Mouse (Mus musculus): Measurements from ENCODE around the gene Kif26b. TPM values are rescaled to one million over a fixed set of nuclear protein-coding genes. Genes with fewer than 3 reads are reported as not detected.
A peak's percentile ranks its signal among the peaks of the same experiment; 100 is the strongest.

Kif26b gene
- polyA plus RNA-seq, 1 experiment from 2014 or later: 8.1 TPM

DNA sequence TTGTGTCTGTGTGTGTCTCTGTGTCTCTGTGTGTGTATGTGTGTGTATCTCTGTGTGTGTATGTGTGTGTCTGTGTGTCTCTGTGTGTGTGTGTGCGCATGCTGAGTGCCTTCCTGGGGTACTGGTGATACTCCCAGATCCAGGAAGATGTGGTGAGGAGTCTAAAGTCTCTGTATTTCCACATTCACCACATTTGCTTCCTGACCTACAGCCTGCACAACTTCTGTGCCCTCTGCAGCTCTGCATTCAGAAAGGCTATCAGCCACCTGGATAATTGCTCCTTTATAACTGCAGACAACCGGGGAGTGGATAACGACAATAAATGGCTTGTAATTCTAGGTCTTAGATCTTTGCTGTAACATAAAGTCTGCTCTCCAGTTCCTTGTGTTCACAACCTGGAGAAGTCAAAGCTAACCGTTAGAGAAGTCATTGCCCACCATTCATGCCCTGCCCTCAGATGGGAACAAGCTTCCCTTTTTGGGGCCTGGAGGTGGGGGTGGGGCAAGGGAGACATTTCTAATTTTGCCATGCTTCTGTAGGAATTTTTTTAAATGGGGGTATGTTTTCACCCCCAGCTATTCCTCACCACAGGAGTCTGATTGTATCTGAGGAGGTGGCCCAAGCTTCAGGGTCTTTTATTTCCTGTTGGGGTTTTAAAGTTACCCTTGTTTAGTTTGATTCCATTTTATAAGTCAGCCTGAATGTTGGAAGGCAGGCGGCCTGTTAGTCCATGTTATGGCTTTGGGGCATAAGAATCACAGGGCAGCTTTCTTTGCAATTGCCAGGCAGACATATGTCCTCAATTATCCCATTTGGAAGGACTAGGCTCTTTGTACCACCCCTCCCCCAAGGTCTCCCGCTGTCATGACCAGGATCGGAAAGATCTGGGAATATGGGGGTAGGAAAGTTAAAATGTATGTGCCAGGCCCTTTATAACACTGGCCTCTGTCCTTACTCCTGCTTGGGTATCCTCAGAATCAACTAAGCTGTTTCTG lies 39.9 kb downstream of the Kif26b start:
- no peaks in the 10 kb centered on the region for H3K36me3 ChIP-seq (ENCODE audit: control insufficient read depth, insufficient read depth, low read length)
- DNase-seq (ENCODE audit: low spot score): peak; percentile 71
- no peak for ATAC-seq (ENCODE audit: low read depth)
- no peak overlapping the region for H3K9ac ChIP-seq (ENCODE audit: low read depth, low read length)
- H3K9me3 ChIP-seq (ENCODE audit: control insufficient read depth, low read length): no peaks in the 10 kb centered on the region
- H3K27me3 ChIP-seq (replicated peaks; ENCODE audit: control insufficient read depth, insufficient read depth, low read length): no peaks in the 10 kb centered on the region
- 36% methylated on average over 7 of the region's 7 CpGs for WGBS
- peak overlapping the region; percentile 20; the same call in 1 of the 2 replicates for H3K4me2 ChIP-seq (ENCODE audit: low read depth, low read length)
- peak overlapping the region; percentile 58 for H3K27ac ChIP-seq (replicated peaks; ENCODE audit: low read depth, low read length)
- H3K4me1 ChIP-seq (ENCODE audit: control insufficient read depth, insufficient read depth, low read length): peaks cover 46% of the 10 kb centered on the region
- H3K4me3 ChIP-seq (ENCODE audit: low read depth, low read length): no peak overlapping the region

DNA sequence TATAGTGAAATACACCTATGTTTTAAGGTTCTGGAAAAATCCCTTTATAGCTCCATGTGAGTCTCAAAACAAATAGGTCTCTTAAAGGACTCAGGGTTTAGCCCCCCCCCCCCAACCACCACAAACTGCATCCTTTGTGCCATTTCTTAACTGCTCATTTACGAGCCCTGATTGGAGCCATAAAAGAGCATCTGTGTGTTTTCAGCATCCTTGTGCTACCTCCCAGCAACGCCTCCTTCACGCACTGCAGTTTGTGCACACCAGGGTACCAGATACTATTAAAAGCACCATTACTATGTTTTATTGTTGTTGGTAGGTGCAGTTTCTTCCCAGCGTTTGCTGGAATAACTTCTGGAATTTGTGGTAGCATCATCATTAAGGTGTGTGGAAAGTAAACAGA lies 42.1 kb downstream of the Kif26b start:
- ATAC-seq (ENCODE audit: low read depth) (no peak), DNase-seq (ENCODE audit: low spot score) (no peak)
- H3K4me3 ChIP-seq (ENCODE audit: low read depth, low read length): no peak overlapping the region
- H3K9ac ChIP-seq (ENCODE audit: low read depth, low read length): no peak overlapping the region
- H3K27ac ChIP-seq (replicated peaks; ENCODE audit: low read depth, low read length): no peak overlapping the region
- no peak overlapping the region for H3K4me2 ChIP-seq (ENCODE audit: low read depth, low read length)
- peaks cover 46% of the 10 kb centered on the region for H3K4me1 ChIP-seq (ENCODE audit: control insufficient read depth, insufficient read depth, low read length)
- no peaks in the 10 kb centered on the region for H3K36me3 ChIP-seq (ENCODE audit: control insufficient read depth, insufficient read depth, low read length)
- WGBS: 70% methylated on average over 4 of the region's 4 CpGs
- H3K27me3 ChIP-seq (replicated peaks; ENCODE audit: control insufficient read depth, insufficient read depth, low read length): no peaks in the 10 kb centered on the region
- H3K9me3 ChIP-seq (ENCODE audit: control insufficient read depth, low read length): peaks cover 8% of the 10 kb centered on the region; the same call in 1 of the 2 replicates

DNA sequence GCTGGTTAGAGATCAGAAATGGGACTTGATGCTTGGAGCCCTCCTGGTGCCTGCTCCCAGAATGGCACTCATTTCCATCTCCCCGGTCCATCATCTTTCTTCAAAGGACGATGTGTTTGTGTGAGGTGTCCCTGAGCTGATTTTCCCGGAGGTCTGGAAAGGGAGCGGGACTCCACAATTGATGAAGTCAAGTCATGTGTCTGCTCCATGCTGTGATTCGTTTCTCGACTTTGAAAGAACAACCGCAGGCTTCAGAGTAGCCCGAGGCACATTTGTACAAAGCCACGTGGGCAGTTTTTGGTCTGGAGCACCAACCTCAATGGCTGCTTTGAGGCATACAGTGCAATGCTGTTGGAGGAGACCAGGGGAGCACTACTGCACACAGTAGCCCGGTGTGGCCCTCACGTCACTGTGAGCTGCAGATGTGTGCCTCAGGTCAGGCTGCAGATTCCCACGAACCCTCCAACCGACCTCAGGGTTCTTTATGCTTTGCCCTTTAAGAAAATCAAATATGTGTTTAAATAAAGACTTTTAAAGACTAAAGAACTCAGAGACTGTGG lies 43.0 kb downstream of the Kif26b start:
- no peak for ATAC-seq (ENCODE audit: low read depth)
- DNase-seq (ENCODE audit: low spot score): no peak
- H3K4me1 ChIP-seq (ENCODE audit: control insufficient read depth, insufficient read depth, low read length): peaks cover 42% of the 10 kb centered on the region
- no peak overlapping the region for H3K27ac ChIP-seq (replicated peaks; ENCODE audit: low read depth, low read length)
- WGBS: 31% methylated on average over 13 of the region's 13 CpGs
- no peak overlapping the region for H3K9ac ChIP-seq (ENCODE audit: low read depth, low read length)
- H3K9me3 ChIP-seq (ENCODE audit: control insufficient read depth, low read length): peaks cover 8% of the 10 kb centered on the region; the same call in 1 of the 2 replicates
- no peaks in the 10 kb centered on the region for H3K36me3 ChIP-seq (ENCODE audit: control insufficient read depth, insufficient read depth, low read length)
- no peak overlapping the region for H3K4me3 ChIP-seq (ENCODE audit: low read depth, low read length)
- H3K4me2 ChIP-seq (ENCODE audit: low read depth, low read length): no peak overlapping the region
- H3K27me3 ChIP-seq (replicated peaks; ENCODE audit: control insufficient read depth, insufficient read depth, low read length): no peaks in the 10 kb centered on the region

DNA sequence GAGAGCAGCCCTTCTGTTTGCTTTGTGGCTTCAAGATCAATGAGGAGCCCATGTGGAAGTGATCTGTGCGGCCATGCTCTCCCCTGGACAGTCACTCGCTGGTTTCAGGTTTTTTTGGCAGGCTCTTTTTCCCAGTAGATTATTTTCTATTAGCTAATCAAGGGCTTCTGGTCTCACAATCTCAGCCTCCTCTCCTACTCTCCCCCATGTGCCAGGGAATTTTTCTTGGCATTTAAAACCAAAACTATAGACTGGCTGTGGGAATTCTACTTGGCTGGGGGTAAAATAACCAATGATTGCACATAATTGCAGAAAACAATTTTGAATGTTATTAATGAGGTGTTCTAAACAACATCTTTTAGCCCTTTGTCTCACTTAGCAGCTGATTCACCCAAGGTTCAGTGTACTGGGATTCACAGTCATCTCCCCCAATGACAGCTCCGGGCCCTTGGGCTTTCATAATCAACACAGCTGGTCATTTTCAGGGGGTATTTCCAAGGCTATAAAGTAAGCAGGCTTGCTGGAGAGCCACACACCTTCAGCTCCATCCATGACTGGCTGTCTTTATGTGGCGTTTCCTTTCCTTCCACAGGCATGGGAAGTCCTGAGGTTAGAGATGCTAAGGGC lies 44.6 kb downstream of the Kif26b start:
- H3K36me3 ChIP-seq (ENCODE audit: control insufficient read depth, insufficient read depth, low read length): no peaks in the 10 kb centered on the region
- H3K4me3 ChIP-seq (ENCODE audit: low read depth, low read length): no peak overlapping the region
- no peak overlapping the region; the same call in 1 of the 2 replicates for H3K9ac ChIP-seq (ENCODE audit: low read depth, low read length)
- WGBS: 43% methylated on average over 4 of the region's 4 CpGs
- H3K27ac ChIP-seq (replicated peaks; ENCODE audit: low read depth, low read length): no peak overlapping the region
- H3K4me2 ChIP-seq (ENCODE audit: low read depth, low read length): no peak overlapping the region
- peaks cover 29% of the 10 kb centered on the region for H3K4me1 ChIP-seq (ENCODE audit: control insufficient read depth, insufficient read depth, low read length)
- DNase-seq (ENCODE audit: low spot score) (peak; percentile 29), ATAC-seq (ENCODE audit: low read depth) (no peak)
- H3K9me3 ChIP-seq (ENCODE audit: control insufficient read depth, low read length): peaks cover 8% of the 10 kb centered on the region; the same call in 1 of the 2 replicates
- no peaks in the 10 kb centered on the region for H3K27me3 ChIP-seq (replicated peaks; ENCODE audit: control insufficient read depth, insufficient read depth, low read length)

DNA sequence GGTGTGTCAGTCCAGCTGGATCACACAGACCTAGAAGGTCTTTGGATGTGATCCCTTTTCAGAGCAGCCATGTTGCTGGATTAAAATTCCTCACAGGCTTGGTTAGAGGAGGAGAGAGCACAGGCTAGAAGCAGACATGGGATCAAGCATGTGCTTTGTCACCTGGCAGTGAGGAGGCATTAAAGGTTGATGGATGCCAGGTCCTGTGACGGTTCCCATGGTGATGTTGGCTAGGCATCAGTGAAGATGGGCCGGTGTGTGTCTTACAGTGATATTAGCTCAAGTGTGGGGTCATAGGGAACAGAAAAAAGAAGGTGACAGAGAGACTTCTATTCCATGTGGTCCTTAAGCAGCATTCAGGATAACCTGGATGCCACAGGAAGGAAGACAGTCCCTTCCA lies 46.8 kb downstream of the Kif26b start:
- DNase-seq (ENCODE audit: low spot score) (no peak), ATAC-seq (ENCODE audit: low read depth) (no peak)
- Histone ChIP-seq H3K27ac (replicated peaks; ENCODE audit: low read depth, low read length) (no peak overlapping the region), H3K9ac (ENCODE audit: low read depth, low read length) (no peak overlapping the region), H3K36me3 (ENCODE audit: control insufficient read depth, insufficient read depth, low read length) (no peaks in the 10 kb centered on the region), H3K27me3 (replicated peaks; ENCODE audit: control insufficient read depth, insufficient read depth, low read length) (no peaks in the 10 kb centered on the region), H3K4me3 (ENCODE audit: low read depth, low read length) (no peak overlapping the region), H3K4me1 (ENCODE audit: control insufficient read depth, insufficient read depth, low read length) (peaks cover 17% of the 10 kb centered on the region; the same call in 1 of the 2 replicates), H3K4me2 (ENCODE audit: low read depth, low read length) (no peak overlapping the region), H3K9me3 (ENCODE audit: control insufficient read depth, low read length) (peaks cover 8% of the 10 kb centered on the region; the same call in 1 of the 2 replicates)
- WGBS: 89% methylated on average over 2 of the region's 2 CpGs

DNA sequence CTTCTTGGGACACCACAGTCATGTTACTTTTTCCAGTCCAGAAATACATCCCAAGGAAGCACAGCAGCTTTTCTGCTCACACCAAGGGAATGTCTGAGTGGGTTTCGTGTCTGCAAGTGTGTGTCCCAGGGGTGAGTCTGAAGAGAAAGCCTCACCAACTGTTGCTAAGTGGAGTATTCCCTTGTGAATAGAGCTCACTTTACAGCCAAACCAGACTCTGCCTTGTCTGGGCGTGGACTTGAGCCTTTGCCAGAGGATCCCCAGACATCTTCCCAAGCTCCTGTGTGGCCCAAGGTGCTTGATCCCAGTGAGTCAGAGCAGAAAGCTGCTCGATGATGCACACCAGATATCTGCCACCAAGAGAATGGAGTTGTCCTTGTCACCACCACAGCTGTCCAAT lies 48.0 kb downstream of the Kif26b start:
- no peaks in the 10 kb centered on the region for H3K27me3 ChIP-seq (replicated peaks; ENCODE audit: control insufficient read depth, insufficient read depth, low read length)
- 66% methylated on average over 3 of the region's 3 CpGs for WGBS
- H3K36me3 ChIP-seq (ENCODE audit: control insufficient read depth, insufficient read depth, low read length): no peaks in the 10 kb centered on the region
- DNase-seq (ENCODE audit: low spot score) (peak; percentile 63), ATAC-seq (ENCODE audit: low read depth) (peak; percentile 63; the same call in 1 of the 2 replicates)
- no peak overlapping the region for H3K9ac ChIP-seq (ENCODE audit: low read depth, low read length)
- no peak overlapping the region for H3K27ac ChIP-seq (replicated peaks; ENCODE audit: low read depth, low read length)
- H3K4me1 ChIP-seq (ENCODE audit: control insufficient read depth, insufficient read depth, low read length): peaks cover 14% of the 10 kb centered on the region; the same call in 1 of the 2 replicates
- peaks cover 8% of the 10 kb centered on the region; the same call in 1 of the 2 replicates for H3K9me3 ChIP-seq (ENCODE audit: control insufficient read depth, low read length)
- no peak overlapping the region for H3K4me2 ChIP-seq (ENCODE audit: low read depth, low read length)
- H3K4me3 ChIP-seq (ENCODE audit: low read depth, low read length): no peak overlapping the region

DNA sequence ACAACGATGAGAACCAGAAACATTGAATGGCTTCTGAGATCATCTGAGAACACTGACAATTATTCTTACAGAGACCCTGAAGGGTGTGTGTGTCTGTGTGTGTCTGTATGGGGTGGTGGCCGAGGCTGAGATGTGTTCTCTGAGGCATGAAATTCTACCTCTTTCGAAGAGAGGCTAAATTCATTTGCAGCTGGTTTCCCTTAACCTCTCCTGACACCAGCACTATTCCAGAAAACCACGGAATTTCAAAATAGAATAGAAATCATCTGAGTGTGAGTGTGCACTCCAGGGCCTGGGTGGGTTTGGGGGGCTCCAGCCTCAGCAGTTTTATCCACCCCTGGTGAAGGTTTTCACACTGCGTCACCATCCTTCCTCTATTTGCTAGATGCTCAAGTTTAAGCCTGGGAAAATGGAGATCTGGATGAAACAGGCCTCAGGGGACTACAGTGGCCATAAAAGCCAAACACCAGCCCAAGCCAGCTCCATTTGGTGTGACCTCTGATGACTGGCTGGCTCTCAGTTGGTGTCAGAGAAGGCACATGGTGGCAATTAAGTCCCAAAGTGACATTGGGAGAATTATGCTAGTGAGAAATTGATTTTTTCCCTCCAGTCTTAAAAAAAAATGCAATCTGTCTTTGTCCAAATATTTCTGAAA lies 56.6 kb downstream of the Kif26b start:
- Histone ChIP-seq H3K9me3 (ENCODE audit: control insufficient read depth, low read length) (no peaks in the 10 kb centered on the region), H3K4me1 (ENCODE audit: control insufficient read depth, insufficient read depth, low read length) (peaks cover 29% of the 10 kb centered on the region), H3K27ac (replicated peaks; ENCODE audit: low read depth, low read length) (peak overlapping the region; percentile 48), H3K27me3 (replicated peaks; ENCODE audit: control insufficient read depth, insufficient read depth, low read length) (no peaks in the 10 kb centered on the region), H3K36me3 (ENCODE audit: control insufficient read depth, insufficient read depth, low read length) (no peaks in the 10 kb centered on the region), H3K9ac (ENCODE audit: low read depth, low read length) (no peak overlapping the region), H3K4me3 (ENCODE audit: low read depth, low read length) (no peak overlapping the region), H3K4me2 (ENCODE audit: low read depth, low read length) (no peak overlapping the region)
- 25% methylated on average over 5 of the region's 5 CpGs for WGBS
- peak; percentile 34 for DNase-seq (ENCODE audit: low spot score)
- no peak for ATAC-seq (ENCODE audit: low read depth)

All from embryonic facial prominence, embryonic 14.5 days (tissue).